Mouse (Mus musculus) myocyte (in vitro differentiated cells): ENCODE measurements around the gene Plekha7.
A peak's percentile ranks its signal among the peaks of the same experiment; 100 is the strongest.

ENCODE experiments used
- CEBPB ChIP-seq: IDR thresholded peaks from 2 replicates; pipeline ENCODE4 v1.6.1; 2011; ENCODE audit warnings: mild to moderate bottlenecking, moderate library complexity; ENCODE audit not compliant: poor library complexity, insufficient read depth, severe bottlenecking
- POLR2A ChIP-seq: IDR thresholded peaks from one replicate; pipeline ENCODE4 v1.6.1; 2011; ENCODE audit warnings: low read depth, mild to moderate bottlenecking, control low read depth, moderate library complexity; ENCODE audit not compliant: insufficient read length
- POLR2AphosphoS2 ChIP-seq: IDR thresholded peaks from one replicate; pipeline ENCODE4 v1.6.1; 2011; ENCODE audit warnings: low read depth, control low read depth; ENCODE audit not compliant: insufficient read length
- TCF12 ChIP-seq: IDR thresholded peaks from one replicate; pipeline ENCODE4 v1.6.1; 2011; ENCODE audit warnings: mild to moderate bottlenecking, control low read depth; ENCODE audit not compliant: poor library complexity, insufficient read depth, severe bottlenecking
- USF1 ChIP-seq: IDR thresholded peaks from one replicate; pipeline ENCODE4 v1.6.1; 2011; ENCODE audit warnings: low read depth, mild to moderate bottlenecking, control low read depth, moderate library complexity

DNA sequence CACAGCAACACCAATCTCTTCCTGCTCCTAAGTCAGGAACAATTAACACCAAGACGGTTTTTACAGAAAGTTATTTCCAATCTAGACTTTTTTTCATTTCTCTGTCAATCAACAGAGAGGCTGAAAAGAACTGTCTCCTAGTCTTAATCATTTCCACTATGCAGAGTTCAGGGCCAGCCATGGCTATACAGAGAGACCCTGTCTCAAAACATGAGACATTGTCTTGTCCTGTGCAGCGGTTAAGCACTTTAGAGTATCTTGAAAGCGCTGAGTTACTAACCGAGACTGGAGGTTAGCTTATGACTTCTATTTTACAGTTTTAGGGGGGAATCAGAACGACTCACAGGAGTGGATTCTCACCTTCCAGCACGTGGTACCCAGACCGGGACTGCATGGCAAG lies 20.6 kb upstream of the Plekha7 start:
- TF ChIP-seq CEBPB = no peak
- TF ChIP-seq POLR2A = no peak
- TF ChIP-seq USF1 = no peak
- TF ChIP-seq TCF12 = no peak
- TF ChIP-seq POLR2AphosphoS2 = peak; percentile 54
